8 mouse cellular contexts compared by ENCODE assay signal in genomic region chr2:29977307-29977706, GRCm38 (mm10). TPM values are rescaled to one million over a fixed set of nuclear protein-coding genes. Genes with fewer than 3 reads are reported as not detected.
DNase-seq lines count a peak whose midpoint lies in the region; ATAC-seq and TF ChIP-seq lines count a peak whose summit lies in the region.
"Had no signal": no experiment of that assay in that cellular context is flagged by ENCODE, and none has a peak within 500 bp of the region (broad histone marks: within the 10 kb centered on the region; RNA-seq: fewer than 3 reads in every experiment).

No protein-coding gene starts in this region.

- no peaks in the 10 kb centered on the region for H3K4me1 ChIP-seq in intestine, postnatal 0 days (replicated peaks; ENCODE audit: control insufficient read depth, insufficient read depth, low read length)
- H3K4me1 ChIP-seq in intestine, embryonic 15.5 days (replicated peaks) = peaks cover 4% of the 10 kb centered on the region; the same call in 1 of the 2 replicates

- no peak overlapping the region for H3K4me3 ChIP-seq in intestine, postnatal 0 days (ENCODE audit: low read depth, low read length)
- no peak overlapping the region for H3K4me3 ChIP-seq in intestine, embryonic 15.5 days (replicated peaks)
- H3K4me3 ChIP-seq: liver, embryonic 15.5 days had no signal

- no peak; the same call in 1 of the 2 replicates for ATAC-seq in intestine, postnatal 0 days
- ATAC-seq in intestine, embryonic 15.5 days = no peak
- ATAC-seq in CD4-positive, CD25-positive, alpha-beta regulatory T cell, adult 4 months = peak; percentile 66
- ATAC-seq in common myeloid progenitor, adult 5-6 weeks (replicated peaks; ENCODE audit: low read depth, poor library complexity, severe bottlenecking) = peak; percentile 56; the same call in 1 of the 2 replicates
- no peak; the same call in 1 of the 2 replicates for ATAC-seq in granulocyte monocyte progenitor cell, adult 5-6 weeks (replicated peaks; ENCODE audit: poor library complexity, severe bottlenecking)

- H3K9me3 ChIP-seq in intestine, postnatal 0 days (ENCODE audit: control insufficient read depth) = no peaks in the 10 kb centered on the region
- no peaks in the 10 kb centered on the region for H3K9me3 ChIP-seq in intestine, embryonic 15.5 days
- H3K9me3 ChIP-seq: liver, embryonic 15.5 days had no signal

- no peak overlapping the region for H3K9ac ChIP-seq in intestine, postnatal 0 days (ENCODE audit: low read depth, low read length)
- no peak overlapping the region for H3K9ac ChIP-seq in intestine, embryonic 15.5 days
- H3K9ac ChIP-seq: liver, embryonic 15.5 days had no signal

- H3K4me2 ChIP-seq in intestine, postnatal 0 days (replicated peaks; ENCODE audit: low read depth) = no peak overlapping the region
- H3K4me2 ChIP-seq in intestine, embryonic 15.5 days (replicated peaks) = no peak overlapping the region
- H3K4me2 ChIP-seq: liver, embryonic 15.5 days had no signal

- no peaks in the 10 kb centered on the region for H3K27me3 ChIP-seq in intestine, postnatal 0 days (replicated peaks; ENCODE audit: control insufficient read depth, insufficient read depth, low read length)
- H3K27me3 ChIP-seq in intestine, embryonic 15.5 days (replicated peaks) = no peaks in the 10 kb centered on the region
- H3K27me3 ChIP-seq: liver, embryonic 15.5 days had no signal

- peaks cover 47% of the 10 kb centered on the region for H3K36me3 ChIP-seq in intestine, postnatal 0 days (ENCODE audit: control insufficient read depth, insufficient read depth)
- peaks cover 19% of the 10 kb centered on the region for H3K36me3 ChIP-seq in intestine, embryonic 15.5 days

- H3K27ac ChIP-seq in intestine, postnatal 0 days (ENCODE audit: low read depth, low read length) = no peak overlapping the region
- H3K27ac ChIP-seq in intestine, embryonic 15.5 days = no peak overlapping the region
- H3K27ac ChIP-seq: liver, embryonic 15.5 days had no signal

- TF ChIP-seq CTCF in intestine, postnatal 0 days (IDR thresholded peaks at IDR 0.05; ENCODE audit: low read depth) = peak; percentile 82

- peak; percentile 79 for DNase-seq in 3T3-L1 (ENCODE audit: low read depth, low spot score)
- peak; percentile 71 for DNase-seq in lung, postnatal 10 days

RNA-seq across cellular contexts. Expression of gene Sptan1, which starts 11.9 kb away (rescaled TPM):
- polyA plus RNA-seq in intestine, postnatal 0 days (2015; fragmentation: Nextera tagmentation; extraction: Ambion mirVana) = 58.6 and 60.9 TPM in 2 replicates
- 73.3 and 82.9 TPM in 2 replicates for polyA plus RNA-seq in intestine, embryonic 15.5 days (2015; fragmentation: Nextera tagmentation; extraction: Ambion mirVana)
- polyA plus RNA-seq in CD4-positive, CD25-positive, alpha-beta regulatory T cell, adult 4 months (2017; shearing (Covaris generic)) = 100 to 1,000 TPM in 1 of 2 experiments, 10 to 100 TPM in 1; 70.4 to 103 TPM
- 84.1 and 89.2 TPM in 2 replicates for total RNA-seq in common myeloid progenitor, adult 5-6 weeks (2017)
- total RNA-seq in granulocyte monocyte progenitor cell, adult 5-6 weeks (2014; fragmentation: Nextera tagmentation) = 63.5 and 99.0 TPM in 2 replicates
- 118 and 129 TPM in 2 replicates for total RNA-seq in granulocyte monocyte progenitor cell, adult 5-6 weeks (2017)

RNA-seq across cellular contexts. Expression of gene Gle1, which starts 42.1 kb away (rescaled TPM):
- 14.3 and 14.5 TPM in 2 replicates for polyA plus RNA-seq in intestine, postnatal 0 days (2015; fragmentation: Nextera tagmentation; extraction: Ambion mirVana)
- 44.5 and 45.5 TPM in 2 replicates for polyA plus RNA-seq in intestine, embryonic 15.5 days (2015; fragmentation: Nextera tagmentation; extraction: Ambion mirVana)
- polyA plus RNA-seq in CD4-positive, CD25-positive, alpha-beta regulatory T cell, adult 4 months (2017; shearing (Covaris generic)) = 10 to 100 TPM; 61.6 to 82.4 TPM
- total RNA-seq in common myeloid progenitor, adult 5-6 weeks (2017) = 71.3 and 85.0 TPM in 2 replicates
- 36.5 and 38.7 TPM in 2 replicates for total RNA-seq in granulocyte monocyte progenitor cell, adult 5-6 weeks (2014; fragmentation: Nextera tagmentation)
- 89.0 and 139 TPM in 2 replicates for total RNA-seq in granulocyte monocyte progenitor cell, adult 5-6 weeks (2017)

Comparison
In these comparisons a context has a peak if more than half of its experiments do, and no peak if none do; other contexts are left out.
1. ATAC-seq: peak in CD4-positive, CD25-positive, alpha-beta regulatory T cell, adult 4 months (single experiment) and common myeloid progenitor, adult 5-6 weeks (single experiment); none in intestine, postnatal 0 days (single experiment), intestine, embryonic 15.5 days (single experiment) and granulocyte monocyte progenitor cell, adult 5-6 weeks (single experiment).